Mouse (Mus musculus) urinary bladder, adult 18-20 months (tissue): ENCODE results near the gene Svop.
A peak's percentile ranks its signal among the peaks of the same experiment; 100 is the strongest.

Source experiments
- DNase-seq, 2 experiments: peaks; one replicate each; pipeline ENCODE4 v3.0.0; 2022; ENCODE audit warnings: low spot score in 2 of 2, mixed read lengths in 2 of 2

The Svop gene

DNA sequence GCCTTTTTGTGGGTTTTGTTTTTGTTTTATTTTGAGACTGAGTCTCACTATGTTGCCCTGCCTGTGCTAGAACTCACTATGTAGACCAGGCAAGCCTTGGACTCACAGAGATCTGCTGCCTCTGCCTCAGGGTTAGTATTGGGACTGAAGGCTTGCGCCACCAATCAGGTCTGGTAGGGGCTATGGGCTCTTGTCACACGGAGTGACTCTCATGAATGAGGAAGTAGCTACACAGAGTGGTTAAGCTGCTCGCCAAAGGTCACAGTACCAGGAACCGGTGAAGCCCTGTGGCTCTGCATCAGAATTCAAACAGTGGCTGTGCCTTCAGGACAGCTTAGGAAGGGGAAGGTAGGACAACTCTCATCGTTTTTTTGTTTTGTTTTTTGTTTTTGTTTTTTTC lies 92.0 kb downstream of the Svop start:
- DNase-seq: no peak

DNA sequence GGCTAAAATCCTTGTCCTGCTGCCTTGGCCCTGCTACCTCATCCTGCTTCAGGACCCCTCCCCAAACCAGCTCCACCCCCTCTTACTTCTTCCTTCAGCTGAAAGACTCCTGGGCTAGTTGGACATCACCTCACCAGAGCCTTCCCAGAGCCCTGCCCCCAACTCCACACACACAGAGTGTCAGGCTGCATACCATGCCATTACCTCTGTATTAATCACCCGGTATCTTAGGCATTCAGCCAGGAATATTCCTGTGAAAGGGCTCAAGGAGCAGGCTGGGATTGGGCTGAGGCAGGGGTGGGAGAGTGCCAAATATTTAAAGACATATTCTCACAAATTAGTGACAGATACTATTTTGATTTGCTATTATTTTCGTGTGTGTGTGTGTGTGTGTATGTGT lies 94.9 kb downstream of the Svop start:
- no peak for DNase-seq

DNA sequence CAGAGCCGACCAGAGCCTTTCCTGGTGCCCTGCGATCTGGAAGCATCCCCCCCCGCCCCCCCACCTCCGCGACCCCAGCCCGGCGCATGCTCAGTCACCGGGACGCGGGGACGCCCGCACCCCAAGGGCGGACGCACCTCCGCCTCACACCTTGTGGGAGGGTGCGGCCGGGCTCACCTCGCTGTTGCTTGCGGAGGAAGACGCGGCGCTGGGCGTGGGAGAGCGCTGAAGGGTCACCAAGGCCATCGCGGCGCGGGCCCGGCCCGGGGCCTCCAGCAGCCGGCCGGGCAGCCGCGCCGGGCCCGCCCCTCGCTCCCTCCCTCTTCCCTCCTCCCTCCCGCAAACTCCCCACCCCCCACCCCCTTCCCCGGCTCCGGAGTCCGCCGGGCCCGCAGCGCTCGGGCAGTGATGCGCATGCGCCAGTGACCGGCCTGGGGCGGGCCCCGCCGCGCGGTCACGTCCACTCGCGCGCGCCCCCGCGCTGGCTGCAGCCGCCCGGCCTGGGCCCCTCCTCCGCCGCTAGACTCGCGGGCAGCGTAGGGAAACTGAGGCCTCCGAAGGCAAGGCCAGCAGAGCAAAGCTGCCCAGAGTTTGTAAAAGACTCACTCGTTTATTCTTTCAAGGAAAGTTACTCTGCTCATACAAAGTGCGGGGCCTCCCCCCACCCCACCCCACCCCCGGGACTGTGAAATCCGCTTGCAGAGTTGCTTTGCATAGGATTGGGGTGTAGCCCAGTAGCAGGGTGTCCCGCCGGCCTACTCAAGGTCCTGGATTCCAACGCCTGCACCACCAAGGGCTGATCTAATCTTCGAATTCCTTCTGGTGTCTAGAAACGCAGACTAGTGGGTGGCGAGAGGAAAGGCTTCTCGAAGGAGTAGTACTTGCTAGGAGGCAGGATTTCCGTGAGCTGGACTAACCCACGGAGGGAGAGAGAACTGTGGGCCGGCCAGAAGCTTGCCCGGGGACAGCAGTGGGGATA lies 97.6 kb downstream of the Svop start, which contains the start of gene Ssh1:
TSS of gene Ssh1 (minus strand) at position 408 of the 979 bp plus-strand sequence.
- peak; percentile 84 to 87 for DNase-seq

DNA sequence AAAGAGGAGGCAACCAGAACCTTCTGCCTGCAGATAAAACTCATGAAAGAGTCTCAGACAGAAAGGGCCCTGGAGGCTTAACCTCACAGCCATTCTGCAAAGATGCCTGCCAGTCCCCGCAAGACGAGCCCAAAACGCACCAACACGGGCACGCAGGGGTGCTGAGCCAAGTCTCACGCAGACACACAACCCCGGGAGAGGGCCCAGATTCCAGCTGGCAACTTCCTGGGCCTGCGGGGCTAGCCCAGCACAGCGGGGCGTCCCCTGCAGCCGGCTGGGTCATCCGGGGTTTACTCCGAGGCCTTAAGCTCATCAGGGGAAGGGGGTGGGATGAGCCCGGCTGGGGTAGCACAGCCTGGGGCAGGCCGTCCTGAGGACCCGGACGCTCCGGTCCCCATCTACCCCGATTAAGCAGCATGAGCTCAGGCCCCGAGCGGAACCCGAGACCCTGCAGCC lies 98.3 kb downstream of the Svop start:
- peak in 1 of 2 experiments; percentile 59 for DNase-seq

DNA sequence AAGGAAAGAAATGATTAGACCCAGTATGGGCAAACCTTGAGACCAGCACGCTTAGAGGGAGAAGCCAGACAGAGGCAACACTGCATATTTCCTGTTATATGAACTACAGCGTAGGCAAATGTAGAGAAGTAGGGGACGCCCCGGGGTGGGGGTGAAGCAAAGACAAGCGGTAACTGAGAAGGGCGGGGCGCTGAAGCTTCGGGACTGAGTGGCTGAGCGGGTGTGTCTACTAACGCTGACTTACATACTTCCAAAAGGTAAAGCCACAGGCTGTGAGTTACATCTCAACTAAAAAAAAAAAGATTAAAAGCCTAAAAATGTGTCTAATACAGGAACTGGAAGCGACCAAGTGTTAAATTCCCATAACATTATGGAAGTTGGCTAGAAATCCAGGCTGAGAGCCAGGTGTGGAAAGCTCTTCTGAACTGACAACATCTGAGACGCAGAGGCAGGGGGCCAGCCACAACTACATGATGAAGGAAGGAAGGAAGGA lies 99.0 kb downstream of the Svop start:
- peak in 1 of 2 experiments; percentile 42 for DNase-seq

DNA sequence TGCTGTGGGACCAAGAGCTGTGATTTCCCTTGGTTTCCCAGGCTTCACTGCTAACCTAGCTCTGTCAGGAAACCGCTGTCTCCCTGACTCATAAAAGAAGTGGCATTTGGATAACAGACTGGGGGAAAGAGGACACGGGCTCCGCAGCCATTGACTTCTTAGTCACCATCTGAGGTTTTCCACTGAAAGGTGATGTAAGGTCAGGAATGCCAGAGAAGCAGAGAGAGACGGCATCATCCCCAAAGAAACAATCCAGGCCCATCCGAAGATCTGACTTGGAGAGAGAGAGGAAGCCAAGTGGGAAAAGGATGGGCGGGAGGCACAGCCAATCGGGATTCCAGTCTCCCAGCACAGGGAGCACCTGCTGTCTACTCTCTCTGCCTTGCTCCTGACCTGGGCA lies 100.2 kb downstream of the Svop start:
- no peak for DNase-seq

DNA sequence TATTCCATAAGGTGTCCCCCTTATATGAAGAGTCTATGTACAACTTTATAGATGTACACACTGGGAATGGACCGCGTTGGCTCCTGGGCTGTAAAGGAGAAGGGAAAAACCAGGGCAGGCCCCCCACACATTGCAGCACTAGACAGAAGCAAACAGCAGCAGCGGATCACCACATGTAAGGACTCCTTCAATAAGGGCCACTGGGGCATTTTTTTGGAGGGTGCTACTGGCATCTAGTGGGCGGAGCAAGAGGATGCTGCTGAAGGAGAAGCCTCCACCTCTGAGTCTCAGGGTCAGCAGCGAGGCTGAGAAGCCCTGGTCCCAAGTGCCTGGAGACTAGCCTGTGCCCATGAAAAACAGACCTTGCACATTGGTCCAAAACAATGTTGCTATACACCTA lies 100.8 kb downstream of the Svop start:
- DNase-seq: no peak

DNA sequence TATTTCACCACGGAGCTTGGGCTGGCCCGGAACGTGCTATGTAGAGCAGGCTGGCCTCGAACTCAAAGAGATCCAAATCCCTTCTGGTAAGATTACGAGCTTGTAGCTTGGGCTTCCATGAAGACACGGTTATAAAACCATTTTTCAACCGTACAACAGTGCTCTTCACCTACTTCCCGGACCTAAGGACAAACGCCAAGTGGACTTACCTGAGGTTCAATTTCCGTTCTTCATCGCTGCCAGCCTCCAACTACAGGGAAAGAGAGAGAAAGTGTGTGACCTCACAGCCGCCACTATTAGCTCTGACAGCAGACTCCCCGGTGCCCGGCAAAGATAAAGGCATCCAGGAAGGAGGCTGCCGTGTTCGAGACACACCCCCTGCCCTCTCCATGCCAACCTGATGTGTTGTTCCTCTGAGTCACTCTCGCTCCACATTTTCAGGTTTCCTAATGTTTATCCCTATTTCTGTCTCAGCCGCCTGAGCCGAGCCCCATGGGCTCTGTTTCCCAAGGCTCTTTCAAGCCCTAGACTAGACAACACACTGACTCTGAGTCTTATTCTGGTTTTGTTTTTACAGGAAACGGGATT lies 101.8 kb downstream of the Svop start:
- DNase-seq: no peak

DNA sequence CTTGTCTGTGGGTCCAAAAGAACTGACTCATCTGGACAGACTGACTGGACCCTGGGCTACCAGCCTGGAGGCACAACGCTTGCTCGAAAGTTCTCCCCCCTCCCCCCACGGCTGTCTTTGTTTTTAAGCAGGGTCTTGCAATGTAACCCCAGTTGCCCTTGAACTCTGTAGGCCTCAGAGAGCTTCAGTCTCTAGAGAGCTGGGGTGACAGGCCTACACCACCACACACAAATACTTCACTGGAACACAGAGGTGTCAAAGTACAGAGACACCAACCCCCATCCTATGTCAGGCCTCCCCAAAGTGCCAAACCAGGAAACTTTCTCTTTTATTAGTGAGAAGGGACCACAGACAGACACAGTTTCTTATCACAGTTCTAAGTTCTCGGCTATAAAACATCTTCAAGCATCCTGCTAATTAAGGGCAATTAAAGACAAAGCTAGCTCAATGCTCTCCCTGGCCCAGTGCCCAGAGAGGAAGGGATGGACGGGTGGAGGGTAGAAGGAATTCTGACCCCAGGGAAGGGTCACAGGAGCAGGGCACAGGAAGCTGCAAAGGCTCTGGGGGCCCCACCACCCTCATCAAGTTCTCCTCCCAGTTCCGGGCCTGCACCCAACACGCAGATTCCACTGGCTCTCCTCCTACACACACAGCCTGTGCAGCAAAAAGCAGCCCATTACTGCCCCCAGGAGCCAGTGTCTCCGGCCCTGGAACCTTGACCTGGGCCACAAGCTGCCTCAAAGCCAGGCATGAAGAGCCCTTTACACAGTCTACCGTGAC lies 105.0 kb downstream of the Svop start:
- peak in 1 of 2 experiments; percentile 37 for DNase-seq

DNA sequence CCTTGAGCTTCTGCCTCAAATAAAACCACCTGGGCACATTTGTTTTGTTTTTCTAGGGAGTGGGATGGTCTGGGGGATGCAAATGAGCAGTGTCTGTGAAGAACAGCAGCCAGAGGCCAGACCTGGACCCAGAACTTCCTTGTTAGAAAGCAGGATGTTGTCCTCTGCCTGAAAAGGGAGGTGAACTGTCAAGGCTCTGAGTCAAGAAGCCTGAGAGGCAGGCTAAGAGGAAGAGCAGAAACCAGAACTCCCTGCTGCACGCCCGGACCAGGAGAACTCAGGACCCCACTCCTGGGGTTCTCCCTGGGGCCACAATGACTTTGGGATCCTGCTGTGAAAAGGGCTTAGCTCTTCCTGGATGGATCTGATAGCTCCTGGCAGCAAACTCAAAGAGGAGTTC lies 105.6 kb downstream of the Svop start:
- DNase-seq: no peak

DNA sequence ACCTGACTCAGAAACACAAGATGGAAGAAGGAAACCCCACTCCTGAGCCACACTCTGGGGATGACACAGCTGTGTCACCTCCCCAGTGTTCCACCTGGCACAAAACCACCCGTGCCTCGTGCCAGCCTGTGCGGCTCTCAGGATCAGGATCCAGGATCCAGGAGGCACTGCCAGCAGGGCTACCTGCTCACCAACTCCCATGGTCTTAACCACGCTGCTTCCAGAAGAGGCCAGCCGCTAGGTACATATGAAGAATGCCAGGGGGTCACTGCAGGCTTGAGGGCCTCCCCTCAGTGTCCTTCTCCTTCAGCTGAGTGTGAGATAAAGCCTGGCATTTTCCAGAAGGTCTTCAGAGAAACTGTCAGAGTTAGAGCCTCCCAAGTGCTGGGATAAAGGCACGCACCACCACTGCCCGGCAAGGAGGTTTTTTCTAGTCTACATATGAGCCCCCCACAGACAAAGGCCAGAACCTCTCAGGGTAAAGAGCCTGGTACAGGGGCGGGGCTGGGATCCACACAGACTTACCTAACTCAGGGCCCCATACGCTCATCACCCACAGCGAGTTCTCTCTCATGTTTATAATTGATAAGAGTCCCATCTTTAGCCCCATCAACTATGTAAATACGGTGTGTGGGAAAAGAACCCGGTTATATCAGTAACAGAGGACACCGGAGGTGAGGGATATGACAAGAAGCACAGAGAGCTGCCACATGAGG lies 107.2 kb downstream of the Svop start:
- no peak for DNase-seq

DNA sequence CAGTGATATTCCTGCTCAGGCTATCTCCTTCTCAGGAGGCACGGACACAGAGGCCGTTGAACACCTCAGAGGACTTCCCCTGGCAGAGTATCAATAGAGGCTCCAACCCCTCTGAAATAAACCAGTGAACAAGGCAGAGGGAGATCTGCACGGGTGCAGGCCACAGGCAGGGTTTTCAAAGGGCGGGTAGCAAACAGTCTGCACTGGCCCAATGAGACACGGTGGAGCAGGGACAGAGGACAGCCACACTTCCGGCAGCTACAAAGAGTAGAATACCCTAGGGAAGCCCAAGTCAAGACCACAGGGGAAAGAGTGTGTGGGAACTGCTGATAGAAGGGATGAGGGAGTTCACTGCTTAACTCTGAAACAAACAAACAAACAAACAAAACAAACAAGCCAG lies 107.8 kb downstream of the Svop start:
- DNase-seq: no peak

DNA sequence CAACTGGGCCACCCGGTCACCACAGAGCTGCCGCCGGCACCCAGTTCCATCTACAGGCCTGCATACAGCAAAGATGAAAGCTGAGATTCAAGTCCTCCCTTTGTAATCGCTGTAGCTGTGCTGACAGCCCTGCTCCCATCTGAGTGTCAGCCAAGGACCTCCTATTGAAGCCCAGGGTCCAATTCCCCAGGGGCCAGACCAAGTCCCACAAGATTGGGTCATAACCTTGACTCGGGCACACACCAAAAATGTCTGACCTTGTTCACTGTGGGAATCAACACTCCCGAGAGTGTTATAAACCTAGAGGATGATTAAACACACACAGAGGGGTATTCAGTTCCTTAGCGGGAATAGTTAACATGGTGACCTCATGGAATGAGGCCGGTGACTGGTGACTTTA lies 109.5 kb downstream of the Svop start:
- DNase-seq: no peak

DNA sequence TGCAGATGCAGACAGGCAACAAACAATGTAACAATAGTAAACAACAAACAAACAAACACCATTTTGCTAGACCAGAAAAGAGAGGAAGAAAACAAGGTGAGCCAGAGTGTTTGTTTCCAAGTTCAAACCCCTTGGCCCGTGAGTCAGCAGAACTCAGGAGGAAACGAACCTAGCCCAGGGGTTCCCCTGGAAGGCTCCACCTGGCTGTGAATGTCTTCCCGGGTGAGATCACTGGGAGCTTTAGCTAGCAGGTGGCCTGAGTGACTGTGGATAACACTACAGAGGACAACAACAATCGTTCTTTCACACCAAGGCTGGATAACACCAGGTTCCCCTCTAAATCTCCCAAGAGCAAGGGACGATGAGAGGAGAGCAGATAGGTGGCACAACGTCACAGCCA lies 110.2 kb downstream of the Svop start:
- DNase-seq: no peak

DNA sequence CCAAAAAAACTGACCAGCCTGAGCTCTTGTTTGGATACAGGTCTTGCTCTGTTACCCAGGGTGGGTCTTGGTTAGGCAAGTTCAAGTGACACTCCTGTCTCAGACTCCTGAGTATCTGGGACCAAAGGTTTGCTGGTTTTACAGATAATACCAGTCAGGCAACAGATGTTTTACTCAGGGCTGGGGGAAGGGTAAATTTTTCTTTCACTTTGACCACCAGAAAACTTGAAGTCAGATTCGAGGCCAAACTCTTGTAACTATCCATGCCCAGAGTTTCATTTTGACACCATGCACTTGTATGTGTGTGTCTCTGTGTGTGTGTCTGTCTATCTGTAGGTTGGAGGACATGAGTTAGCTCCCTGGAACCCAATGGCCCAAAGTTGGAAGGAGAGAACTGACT lies 110.9 kb downstream of the Svop start:
- no peak for DNase-seq

DNA sequence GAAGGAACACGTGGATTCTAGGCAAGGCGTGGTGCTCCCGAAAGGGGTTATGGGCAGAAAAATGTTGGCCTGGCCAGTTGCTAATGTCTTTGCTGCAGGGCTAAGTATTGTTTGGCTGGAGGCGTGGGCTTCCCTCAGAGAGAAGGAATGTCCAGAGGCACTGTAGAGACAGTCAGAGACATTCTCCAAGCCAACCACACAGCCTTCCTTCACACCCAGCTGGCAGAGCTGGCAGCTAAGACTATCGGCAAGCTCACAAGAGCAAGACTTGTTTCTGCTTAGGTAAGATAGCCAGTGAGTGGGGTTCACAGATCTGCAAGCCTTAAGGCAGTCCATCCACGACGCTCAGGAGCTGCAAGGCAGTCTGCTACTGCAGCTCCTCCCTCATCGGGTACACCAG lies 114.1 kb downstream of the Svop start:
- no peak for DNase-seq
